Mouse (Mus musculus) liver, postnatal 0 days (tissue): Measurements from ENCODE around the gene Timm44.

Source experiments
- CTCF ChIP-seq: sonication (generic); IDR thresholded peaks from 2 replicates; pipeline ENCODE4 v1.5.1; 2016; ENCODE audit warnings: antibody characterized with exemption, low read depth
- EP300 ChIP-seq: IDR thresholded peaks from 2 replicates; pipeline ENCODE4 v1.6.1; 2016; ENCODE audit warnings: antibody characterized with exemption, low read depth, mild to moderate bottlenecking

- no peak for TF ChIP-seq CTCF
- no peak for TF ChIP-seq EP300
These were observed 26.5 kb downstream of the Timm44 start for GRCm38 (mm10) chr8:4249213-4249612.
